In the genomic region with DNA sequence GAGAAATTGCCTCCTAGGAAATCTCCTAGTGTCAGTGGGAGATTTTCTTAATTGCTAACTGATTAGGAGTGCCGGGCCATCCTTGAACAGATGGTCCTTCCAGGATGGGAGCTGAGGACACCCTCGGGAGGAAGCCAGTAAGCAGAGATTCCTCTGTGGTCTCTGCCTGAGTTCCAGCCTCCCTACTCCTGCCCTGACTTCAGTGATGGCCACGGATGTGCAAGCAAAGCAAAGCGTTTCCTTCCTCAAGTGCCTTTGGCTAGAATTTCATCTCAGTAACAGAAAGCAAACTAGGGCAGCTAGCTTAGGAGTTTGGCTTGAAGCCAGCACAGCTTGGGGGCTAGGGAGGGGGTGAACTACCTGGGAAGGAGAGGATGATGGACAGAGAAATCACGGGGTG, we compare ENCODE assay signal across 24 mouse cellular contexts. TPM values are rescaled to one million over a fixed set of nuclear protein-coding genes. Genes with fewer than 3 reads are reported as not detected.
"Had no signal": no experiment of that assay in that cellular context is flagged by ENCODE, and none has a peak within 500 bp of the region (broad histone marks: within the 10 kb centered on the region; RNA-seq: fewer than 3 reads in every experiment).

No protein-coding gene starts in this region.

- H3K4me2 ChIP-seq: midbrain, embryonic 12.5 days had no signal

- H3K27ac ChIP-seq: liver, embryonic 13.5 days; liver, embryonic 15.5 days; lung, embryonic 15.5 days; macrophage; midbrain, embryonic 12.5 days; neural tube, embryonic 12.5 days; stomach, embryonic 15.5 days had no signal

- H3K4me1 ChIP-seq: midbrain, embryonic 12.5 days; neural tube, embryonic 12.5 days; stomach, embryonic 15.5 days had no signal

- DNase-seq: liver, embryonic 13.5 days; liver, postnatal 0 days; lung, postnatal 14 days; lung, postnatal 36 days; right cerebral cortex, postnatal 14 days; thymus, adult 18-20 months; thymus, postnatal 14 days; thymus, postnatal 36 days had no signal

- H3K9ac ChIP-seq: liver, embryonic 13.5 days; liver, embryonic 15.5 days; liver, postnatal 0 days; lung, embryonic 15.5 days; midbrain, embryonic 12.5 days; neural tube, embryonic 12.5 days; stomach, embryonic 15.5 days had no signal

- H3K36me3 ChIP-seq: liver, embryonic 13.5 days; liver, embryonic 15.5 days; lung, embryonic 15.5 days; midbrain, embryonic 12.5 days; neural tube, embryonic 12.5 days; stomach, embryonic 15.5 days had no signal

- ATAC-seq: liver, postnatal 0 days; lung, postnatal 0 days; midbrain, embryonic 16.5 days had no signal

- H3K4me3 ChIP-seq: liver, embryonic 13.5 days; liver, embryonic 15.5 days; lung, embryonic 15.5 days; midbrain, embryonic 12.5 days; neural tube, embryonic 12.5 days; stomach, embryonic 15.5 days had no signal

- H3K27me3 ChIP-seq: liver, embryonic 13.5 days; liver, embryonic 15.5 days; lung, embryonic 15.5 days; midbrain, embryonic 12.5 days; neural tube, embryonic 12.5 days; stomach, embryonic 15.5 days had no signal

- H3K9me3 ChIP-seq: liver, embryonic 13.5 days; liver, embryonic 15.5 days; lung, embryonic 15.5 days; megakaryocyte, embryonic 14.5 days; midbrain, embryonic 12.5 days; neural tube, embryonic 12.5 days; stomach, embryonic 15.5 days had no signal

RNA-seq across cellular contexts. Expression of a gene that starts 4.5 kb away (rescaled TPM):
- total RNA-seq: megakaryocyte progenitor cell, adult 5-6 weeks; monocyte, adult 5-6 weeks; neutrophil, adult 5-6 weeks had no signal
- polyA plus RNA-seq: liver, embryonic 11.5 days; liver, embryonic 13.5 days; liver, embryonic 15.5 days; liver, postnatal 0 days; lung, postnatal 0 days; macrophage; midbrain, embryonic 12.5 days; midbrain, embryonic 16.5 days; neural tube, embryonic 12.5 days; neural tube, embryonic 14.5 days; spleen, adult 2 months; stomach, embryonic 15.5 days; thymus, postnatal 0 days had no signal

RNA-seq across cellular contexts. Expression of a gene that starts 12.8 kb away (rescaled TPM):
- total RNA-seq: megakaryocyte progenitor cell, adult 5-6 weeks; monocyte, adult 5-6 weeks; neutrophil, adult 5-6 weeks had no signal
- polyA plus RNA-seq: liver, postnatal 0 days; macrophage; midbrain, embryonic 12.5 days had no signal
